Mouse (Mus musculus) MN1 (cell line): ENCODE measurements at regions not wholly inside any gene's neighbourhood (a gene's known extent, or its start where the extent isn't known, plus 50 kb on each side); places are given as distances from the start of the nearest gene placed in this dataset.
"Not testable (repeated sequence)": the region's sequence is repeated elsewhere in the genome, so short reads cannot be mapped to it uniquely, and the experiment has no call there.

ENCODE experiments used
- DNase-seq: peaks from one replicate; pipeline ENCODE4 v3.0.0-alpha.2; 2016; ENCODE audit warnings: low spot score

DNA sequence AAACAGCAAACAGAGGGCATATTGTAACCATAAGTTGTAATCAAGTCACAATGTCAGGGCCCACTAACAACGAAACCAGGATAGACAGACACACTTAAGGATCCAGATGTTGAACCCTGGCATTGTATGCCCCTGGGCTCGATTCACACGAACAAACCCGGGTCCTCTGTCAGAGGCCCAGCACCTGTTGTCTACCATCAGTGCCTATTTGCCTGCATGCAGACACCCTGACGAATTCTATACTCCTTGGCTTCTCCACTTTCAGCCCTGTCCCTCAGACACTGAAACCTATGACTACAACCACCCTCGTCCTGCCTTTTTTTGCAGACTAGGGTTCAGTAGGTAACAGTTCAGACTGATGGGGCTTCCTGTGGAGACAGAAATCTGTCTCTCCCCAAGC lies 170.6 kb upstream of the Pkdcc start:
- no peak for DNase-seq

DNA sequence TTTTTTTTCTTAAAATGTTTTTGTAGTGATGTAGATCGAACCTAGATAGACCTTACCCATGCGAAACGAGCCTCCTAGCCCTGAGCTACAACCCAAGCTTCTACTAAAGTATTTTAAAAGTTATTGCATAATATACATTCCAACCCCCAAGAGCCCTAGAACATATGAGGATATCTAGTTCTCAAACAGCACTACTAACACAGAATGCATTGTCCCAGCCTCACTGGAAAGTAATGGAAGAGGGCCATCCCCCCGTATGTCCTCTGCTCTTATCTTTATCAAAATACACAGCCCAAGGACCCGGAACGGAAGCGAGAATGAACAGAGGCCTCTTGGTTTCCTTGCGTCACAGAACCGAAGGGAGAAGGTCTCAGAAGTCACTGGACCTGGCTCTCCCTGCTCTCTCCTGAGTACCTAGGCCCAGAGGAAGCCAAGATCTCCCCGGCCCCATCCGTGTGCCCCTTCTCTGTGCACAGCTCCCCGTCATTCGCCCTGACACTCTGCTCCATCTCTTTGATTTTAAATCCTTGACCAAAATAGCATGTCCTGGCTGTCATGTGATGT lies 165.0 kb upstream of the Pkdcc start:
- DNase-seq, result no peak

DNA sequence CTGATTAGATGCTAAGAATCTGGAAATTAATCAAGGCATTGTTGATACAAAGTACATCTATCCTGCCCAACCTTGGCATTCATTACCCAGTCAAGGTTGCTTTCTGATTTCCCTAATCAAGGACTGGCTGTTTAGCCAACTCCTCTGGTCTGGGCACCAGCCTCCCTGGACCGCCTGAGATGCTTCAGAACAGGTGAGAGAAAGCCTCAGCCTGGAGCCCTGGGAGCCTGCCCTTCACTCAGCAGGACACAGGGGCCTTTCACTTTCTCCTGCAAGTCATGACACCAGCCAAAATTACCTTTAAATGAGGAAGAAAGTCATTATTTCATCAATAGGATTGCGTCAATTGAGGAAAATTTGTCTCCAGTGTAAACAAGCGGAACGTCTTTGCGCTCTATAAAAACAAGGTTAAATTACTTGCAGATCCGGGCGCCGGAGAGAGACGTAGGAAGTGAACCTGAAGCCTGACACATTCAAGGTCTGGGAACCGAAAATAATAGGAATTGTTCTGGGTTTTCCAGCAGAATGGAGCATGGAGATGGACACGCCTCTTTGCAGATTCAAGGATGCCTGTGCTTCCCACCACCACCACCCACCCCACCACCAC lies 164.4 kb upstream of the Pkdcc start:
- DNase-seq, result no peak

DNA sequence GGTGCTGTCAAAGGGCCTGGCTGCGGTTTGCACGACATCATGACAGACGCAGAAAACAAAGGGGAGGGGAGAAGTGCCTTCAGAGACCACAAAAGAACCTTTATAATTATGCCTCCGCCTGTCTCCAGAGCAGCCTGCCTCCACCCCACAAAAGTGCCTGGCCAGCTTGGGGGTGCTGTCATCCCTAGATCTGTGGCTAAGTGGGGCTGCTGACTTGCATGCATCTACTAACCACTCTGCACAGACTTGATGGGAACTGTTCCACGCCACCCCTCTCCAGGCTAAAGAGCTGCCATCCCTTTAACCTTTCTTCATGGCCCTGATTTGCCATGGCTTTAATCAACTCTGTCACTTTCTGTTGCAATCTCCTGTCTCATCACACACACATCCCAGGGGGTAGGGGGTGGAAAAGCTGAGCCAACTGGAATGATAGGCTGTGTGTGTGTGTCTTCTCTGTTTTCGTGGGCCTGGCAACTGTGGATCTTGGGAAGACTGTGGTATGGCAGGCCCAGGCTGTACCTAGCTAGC lies 162.4 kb upstream of the Pkdcc start:
- DNase-seq, result no peak

DNA sequence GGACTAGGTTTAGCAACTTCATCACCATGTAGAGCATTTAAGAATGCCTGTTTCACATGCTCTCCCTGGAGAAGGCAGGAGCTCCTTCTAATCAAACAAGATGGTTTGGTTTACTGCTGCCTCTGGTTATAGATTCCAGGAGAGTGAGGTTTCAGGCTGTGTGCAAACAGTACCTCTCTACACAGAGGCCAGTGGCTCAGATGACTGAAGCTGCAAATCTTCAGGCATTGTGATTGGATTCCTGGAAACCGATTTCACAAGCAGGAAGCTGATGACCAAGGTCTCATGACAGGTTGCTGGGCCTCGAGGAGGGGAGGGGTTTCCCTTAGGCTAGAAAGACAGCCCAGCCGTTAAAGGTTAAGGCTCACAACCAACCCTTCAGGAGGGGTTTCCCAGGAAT lies 157.3 kb upstream of the Pkdcc start:
- no peak for DNase-seq

DNA sequence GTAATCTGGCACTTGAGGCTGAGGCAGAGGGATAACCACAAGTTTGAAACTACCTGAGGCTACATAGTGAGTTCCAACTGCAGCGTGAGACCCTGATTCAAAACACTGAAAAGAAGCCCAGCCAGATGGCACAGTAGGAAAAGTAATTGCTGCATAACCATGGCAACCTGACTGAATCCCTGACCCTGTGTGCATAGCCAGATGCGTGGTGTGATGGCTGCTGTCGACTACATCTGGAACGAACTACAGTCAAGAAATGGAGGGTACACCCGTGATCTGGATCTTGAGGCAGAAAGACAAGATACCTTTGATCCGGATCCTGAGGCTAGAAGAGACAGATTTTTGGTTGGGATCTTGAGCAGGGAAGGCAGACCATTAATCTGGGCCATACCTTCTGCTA lies 153.2 kb upstream of the Pkdcc start:
- DNase-seq, result peak; percentile 33

DNA sequence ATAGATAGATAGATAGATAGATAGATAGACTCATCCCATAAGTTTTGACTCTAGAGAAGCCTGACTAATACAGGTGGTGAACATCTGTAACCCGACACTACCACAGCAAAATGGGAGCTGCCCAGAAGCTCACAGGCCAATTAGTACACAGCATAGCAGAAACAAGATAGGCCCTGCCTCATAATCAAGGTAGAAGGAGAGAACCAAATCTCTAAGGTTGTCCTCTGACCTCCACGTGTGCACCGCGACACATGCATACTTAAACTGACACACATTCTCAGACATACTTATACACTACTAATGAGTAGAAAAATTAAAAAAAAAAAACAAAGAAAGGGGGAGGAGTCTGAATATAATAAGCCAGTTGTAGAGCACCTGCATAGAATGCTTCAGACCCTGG lies 151.2 kb upstream of the Pkdcc start:
- DNase-seq, result no peak

DNA sequence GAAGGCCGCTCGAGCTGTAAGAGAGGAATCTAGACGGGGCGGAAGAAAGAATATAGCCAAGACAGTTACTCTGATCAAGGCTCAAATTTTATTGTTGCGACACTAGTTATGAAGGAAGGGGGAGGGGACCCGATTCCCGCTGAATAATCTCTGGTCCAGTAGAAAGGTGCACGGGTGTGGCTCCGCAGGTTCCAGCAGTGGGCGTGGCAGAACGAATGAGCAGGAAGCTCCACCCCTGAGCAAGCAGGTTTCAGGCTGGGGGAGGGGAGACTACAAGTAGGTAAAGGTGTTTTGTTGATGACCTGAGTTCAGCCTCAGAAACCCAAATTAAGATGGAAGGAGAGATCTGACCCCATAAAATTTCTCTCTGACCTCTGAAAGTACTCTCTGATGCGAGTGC lies 150.7 kb upstream of the Pkdcc start:
- DNase-seq, result not testable (repeated sequence)

DNA sequence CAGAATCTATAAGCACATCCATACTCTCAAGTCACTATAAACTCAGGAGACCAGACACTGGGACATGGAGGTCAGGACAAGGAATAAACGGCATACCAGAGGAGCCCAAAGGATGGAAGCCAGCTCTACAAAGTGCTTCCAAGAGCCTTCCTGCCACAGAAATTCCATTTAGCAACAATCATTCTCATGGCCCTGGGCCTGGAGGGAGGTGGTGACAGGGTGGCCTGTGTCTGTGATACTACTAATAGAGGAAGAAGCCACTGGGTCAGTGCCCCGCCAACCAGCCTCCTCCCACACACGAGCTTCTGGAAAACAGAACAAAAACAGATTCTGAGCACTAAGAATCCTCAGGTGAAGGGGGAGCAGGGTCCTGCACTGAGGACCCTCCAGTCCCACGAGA lies 145.8 kb upstream of the Pkdcc start:
- no peak for DNase-seq

DNA sequence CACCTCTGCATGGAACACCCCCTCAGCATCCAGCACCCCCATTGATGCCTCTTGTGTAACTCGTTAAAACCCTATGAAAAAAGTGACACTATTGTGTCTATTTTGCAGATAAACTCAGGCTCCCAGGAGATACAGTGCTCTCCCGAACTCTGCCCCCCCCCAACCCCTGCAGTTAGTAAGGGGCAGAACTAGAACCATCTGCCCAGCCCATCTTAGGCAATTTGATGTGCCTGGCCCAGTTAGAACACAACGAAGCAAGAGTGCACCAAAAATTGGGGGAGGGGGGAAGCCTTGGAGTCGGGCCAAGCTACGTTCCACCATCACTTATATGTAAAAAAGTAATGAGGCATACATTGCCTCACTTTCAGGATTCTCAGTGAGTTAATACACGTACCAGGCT lies 143.3 kb upstream of the Pkdcc start:
- no peak for DNase-seq

DNA sequence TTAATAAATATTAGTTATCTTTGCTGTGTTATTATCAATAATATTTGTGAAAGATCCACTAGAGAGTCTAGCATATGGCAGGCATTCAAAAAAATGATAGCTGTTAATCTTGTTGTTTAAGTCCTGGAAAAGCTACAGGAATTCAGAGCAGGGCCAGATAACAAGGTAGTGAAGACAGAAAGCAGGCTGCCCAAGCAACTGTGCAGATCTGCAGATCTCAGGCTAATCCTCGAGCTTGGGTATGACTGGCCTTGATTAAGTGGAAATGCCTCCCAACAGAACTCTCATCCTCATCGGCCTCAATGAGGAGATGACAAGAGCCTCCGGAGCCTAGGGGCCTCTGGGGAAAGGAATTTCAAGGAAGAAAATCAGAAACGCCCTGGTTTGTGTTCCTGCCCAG lies 142.9 kb upstream of the Pkdcc start:
- DNase-seq, result peak; percentile 46

DNA sequence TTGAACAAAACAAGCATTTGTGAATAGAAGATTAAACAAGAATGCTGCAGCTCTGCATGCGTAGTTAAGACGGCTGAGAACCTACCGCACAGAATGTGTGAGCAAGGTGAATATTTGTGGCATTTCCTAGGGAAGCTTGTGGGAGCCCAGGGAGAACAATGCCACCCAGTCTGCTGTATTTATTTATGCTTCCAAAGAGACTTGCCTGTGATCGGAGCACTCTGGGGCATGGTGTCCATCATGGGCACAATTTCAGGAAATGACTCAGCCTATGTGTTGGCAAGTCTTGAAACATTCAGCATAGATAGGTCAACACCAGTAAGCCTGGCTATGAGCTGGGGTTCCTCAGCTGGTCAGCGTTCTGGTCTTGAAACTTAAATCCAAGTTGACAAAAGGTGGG lies 140.2 kb upstream of the Pkdcc start:
- DNase-seq, result peak; percentile 35

DNA sequence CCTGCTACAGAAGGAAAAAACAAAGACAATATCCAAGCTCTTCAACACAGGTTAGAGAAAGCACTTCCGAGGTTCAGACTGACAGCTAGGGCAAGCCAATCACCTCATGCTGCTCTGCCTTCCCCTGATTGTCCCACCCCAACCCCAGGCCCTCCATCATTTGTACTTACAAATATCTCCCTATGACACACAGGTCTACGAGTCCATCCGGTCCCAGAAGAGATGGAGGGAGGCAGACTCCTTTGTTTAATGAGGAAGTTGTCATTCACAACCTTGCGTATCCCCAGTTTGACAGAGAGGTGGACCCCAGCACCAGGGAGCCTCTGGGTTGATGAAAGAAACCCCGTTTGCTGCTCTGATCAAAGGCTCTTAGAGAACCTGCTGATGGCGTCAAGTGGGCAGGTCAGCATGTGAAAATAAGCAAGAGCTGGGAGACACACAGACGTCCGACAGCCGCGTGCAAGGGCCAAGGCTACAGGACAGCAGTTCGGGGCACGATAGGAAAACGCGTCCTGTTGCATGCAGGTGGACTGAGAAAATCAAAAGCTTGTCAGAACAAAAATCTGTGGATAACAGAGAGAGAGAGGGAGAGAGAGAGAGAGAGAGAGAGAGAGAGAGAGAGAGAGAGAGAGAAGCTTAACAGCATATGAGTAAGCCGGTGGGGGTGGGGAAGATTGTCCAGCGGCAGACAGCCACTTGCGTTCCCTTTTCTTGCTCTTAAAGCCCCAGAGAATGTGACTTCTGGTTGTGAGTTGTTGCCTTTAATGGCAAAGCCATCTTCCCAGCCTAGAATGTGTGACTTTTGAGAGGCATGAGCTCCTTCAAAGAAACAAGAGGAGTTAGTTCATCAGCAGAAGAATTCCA lies 137.1 kb upstream of the Pkdcc start:
- DNase-seq, result no peak

DNA sequence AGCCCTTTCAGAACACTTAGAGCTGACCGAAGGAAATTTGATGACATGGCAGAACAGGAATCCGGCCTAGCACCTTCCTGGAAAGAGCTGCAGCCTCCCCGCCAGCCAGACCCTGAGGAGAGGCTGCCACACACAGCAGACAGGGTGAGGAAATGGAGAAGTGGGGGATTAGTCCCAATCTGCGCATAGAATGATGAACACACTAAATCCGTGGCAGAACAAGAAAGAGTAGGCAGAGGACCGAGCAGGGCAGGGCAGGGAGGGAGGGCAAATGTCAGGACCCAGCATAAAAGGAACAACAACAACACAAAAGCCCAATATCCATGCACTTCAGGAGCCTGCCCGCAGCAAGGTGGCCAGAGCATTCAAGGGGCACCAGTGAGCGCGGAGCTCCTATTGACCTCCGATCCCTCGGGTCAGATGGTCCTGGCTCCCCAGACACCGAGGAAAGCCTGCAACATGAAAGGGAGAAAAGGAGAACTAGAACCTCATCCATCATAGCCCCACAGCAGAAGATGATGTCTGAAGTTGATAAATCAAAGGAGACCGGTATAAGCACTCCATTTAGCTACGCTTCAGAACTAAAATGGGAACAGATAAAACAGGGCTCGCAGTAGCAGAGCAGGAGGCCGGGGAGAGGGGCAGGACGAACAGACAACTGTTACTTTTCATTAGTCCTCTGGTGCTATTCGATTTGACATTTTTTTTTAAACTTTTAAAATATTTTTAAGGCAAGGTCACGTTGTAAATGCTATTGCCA lies 136.3 kb upstream of the Pkdcc start:
- no peak for DNase-seq

DNA sequence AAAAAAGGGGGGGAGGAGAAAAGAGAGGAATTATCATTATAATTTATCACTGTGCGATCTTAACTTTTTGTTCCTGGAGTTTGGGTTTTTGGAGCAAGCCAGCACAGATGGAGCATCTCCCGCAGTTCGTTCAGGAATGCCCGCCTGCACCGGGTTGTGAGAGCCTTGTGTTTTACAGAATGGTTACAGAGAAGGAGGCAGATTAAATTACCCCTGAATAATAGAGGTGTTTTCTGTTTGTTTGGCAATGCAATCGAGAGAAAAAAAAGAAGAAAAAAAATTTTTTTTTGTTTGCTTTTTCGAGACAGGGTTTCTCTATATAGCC lies 135.8 kb upstream of the Pkdcc start:
- DNase-seq, result no peak

DNA sequence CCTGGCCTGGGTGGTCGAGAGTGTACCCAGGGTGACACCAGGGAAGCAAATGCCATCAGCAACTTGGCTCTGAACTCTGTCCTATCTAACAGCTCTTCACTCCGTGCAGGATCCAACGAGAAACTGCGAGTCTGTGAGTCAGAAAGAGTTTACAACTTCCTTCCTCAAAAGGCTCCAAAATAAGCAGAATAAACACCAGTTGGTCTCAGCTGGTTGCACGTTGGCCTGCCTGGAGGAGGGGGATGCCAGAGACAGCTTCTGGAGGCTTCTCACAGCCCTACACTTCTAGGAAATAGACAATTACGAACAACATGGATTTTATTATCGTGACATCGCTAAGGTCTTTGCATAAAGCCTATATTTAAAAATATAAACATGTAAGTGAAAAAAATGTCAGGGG lies 133.4 kb upstream of the Pkdcc start:
- DNase-seq, result no peak

DNA sequence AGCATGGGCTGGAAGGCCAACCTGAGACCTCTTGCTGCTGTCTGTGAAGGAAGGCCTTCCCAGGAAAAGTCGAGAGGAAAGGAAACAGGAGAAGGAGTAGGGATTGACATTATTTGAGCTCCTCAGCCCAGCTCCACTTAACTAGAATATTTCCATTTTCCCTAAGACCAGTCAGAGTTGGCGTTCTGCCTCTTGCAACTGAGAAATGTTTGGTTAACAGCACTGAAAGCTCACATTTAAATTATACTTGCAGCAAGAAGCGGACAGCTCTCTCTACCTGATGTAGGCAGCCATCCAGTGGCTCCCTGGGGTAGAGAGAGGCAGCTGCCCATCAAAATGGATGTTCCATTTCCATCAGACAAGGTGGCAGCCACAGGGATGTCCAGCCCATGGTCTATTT lies 131.6 kb upstream of the Pkdcc start:
- DNase-seq, result no peak

DNA sequence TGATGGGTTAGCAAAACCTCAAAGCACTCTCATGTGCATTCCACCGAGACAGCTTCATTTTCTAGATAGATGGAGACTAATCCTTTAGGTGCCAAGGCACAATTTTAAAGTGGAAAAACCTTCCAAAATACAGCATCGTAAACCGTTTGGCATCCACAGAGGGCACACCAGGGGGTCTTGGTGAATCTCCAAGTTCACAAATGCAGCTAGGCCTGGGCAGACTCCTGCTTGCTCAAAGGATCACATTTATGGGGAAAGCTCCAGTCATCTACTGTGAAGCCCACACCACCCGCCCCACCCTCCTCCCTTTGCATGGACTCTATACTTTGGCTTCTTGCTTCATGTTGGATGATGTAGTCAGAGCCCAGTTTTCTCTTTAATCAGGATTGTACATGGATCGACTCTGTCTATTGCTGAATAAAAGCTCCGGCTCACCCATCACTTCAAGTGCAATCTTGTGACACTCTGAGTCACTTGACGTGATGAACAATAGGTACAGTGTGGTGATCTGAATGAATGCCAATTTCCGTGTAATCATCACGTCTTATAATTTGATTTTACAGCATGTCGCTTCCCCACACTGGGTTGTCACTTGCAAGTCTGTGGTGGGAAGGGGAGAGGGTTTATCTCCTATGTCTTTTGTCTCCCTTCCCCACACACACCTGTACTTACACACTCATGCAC lies 129.2 kb upstream of the Pkdcc start:
- no peak for DNase-seq

DNA sequence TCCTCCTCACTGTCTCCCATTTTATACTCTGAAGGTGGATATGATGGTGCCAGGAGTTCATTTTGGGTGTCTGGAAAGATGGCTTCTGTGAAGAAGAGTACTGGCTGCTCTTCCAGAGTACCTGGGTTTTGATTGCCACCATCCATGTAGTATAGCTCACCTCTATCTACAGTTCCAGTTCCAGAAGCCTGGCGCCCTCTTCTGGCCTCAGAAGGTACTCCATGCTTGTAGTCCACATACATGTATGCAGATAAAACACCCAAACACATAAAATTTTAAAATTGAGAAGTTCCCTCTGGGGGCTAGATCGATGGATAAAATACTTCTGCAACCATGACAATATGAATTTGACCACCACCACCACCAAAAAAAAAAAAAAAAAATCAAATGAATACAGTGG lies 128.4 kb upstream of the Pkdcc start:
- DNase-seq, result no peak

DNA sequence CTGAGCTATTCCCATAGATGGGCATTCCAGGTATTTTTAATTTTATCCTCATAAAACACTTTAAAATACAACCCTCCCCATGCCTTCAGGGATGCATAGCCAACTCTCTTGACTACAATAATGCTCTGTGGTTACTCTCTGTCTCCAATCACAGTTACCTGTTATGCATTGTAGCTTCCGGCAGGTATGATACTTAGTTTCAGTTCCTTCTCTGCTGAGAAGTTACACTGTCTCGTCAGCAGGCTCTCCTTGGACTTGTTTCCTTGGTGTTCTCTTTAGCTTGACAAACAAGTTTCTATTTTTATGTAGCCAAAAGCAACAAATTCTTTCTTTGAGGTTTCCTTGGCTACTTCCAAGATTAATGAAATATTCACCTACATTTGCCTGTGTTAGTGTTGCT lies 126.6 kb upstream of the Pkdcc start:
- DNase-seq, result no peak

DNA sequence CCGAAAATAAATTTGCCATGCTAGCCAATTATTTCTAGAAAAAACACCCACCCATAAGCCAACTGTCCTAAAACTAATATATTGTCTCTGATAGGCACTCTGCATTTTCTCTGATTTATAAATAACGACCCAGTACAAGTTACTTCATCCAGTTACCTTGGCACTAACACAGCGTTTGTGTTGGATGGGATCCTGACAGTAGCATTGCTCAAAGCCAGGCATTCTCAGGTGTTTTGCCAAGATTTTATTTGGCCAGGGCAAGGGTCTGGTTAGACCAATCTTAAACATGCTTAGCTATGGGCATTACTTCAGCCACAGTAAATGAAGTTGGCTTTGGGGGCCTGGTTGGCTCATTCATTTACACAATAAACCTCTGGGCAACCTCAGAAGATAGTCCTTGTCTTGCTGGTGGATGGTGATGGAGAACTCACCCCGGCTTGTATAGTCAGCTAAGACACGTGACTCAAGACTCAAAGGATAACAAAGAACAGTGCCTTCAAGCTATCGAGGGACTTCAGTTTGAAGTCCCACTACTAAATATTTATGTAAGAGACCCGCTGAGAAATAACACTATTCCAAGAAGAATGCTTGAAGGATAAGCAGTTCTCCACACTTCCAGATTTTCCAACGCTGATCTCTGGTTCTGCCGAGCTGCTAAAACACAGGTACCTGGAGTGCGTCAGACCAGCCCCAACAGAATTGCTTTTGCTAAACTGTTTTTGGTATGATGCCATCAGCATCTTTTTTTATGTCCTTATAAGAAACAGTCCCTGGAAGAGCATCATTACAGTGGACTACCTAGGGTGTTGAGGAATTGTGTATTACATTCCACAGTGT lies 125.0 kb upstream of the Pkdcc start:
- DNase-seq, result peak; percentile 55
